Mouse (Mus musculus) 3T3-L1 (cell line): ENCODE measurements around the gene Atxn7l2.
A peak's percentile ranks its signal among the peaks of the same experiment; 100 is the strongest.

Experiments
- DNase-seq: peaks from one replicate; pipeline ENCODE4 v3.0.0-alpha.2; 2015; ENCODE audit warnings: low read depth, low spot score

Atxn7l2 gene

GRCm38 (mm10) chr3:108178756-108179715 lies 31.7 kb downstream of the Atxn7l2 start:
- DNase-seq: no peak

- peak; percentile 21 for DNase-seq
Observed at GRCm38 (mm10) chr3:108174672-108175531, 35.8 kb downstream of the Atxn7l2 start.

GRCm38 (mm10) chr3:108169199-108169598 lies 41.5 kb downstream of the Atxn7l2 start:
- no peak for DNase-seq

- no peak for DNase-seq
Observed at GRCm38 (mm10) chr3:108167499-108167898, 43.2 kb downstream of the Atxn7l2 start.

- peak; percentile 46 for DNase-seq
Observed at GRCm38 (mm10) chr3:108166486-108167211, 44.1 kb downstream of the Atxn7l2 start.

GRCm38 (mm10) chr3:108165532-108166315 lies 45.0 kb downstream of the Atxn7l2 start:
- no peak for DNase-seq

GRCm38 (mm10) chr3:108164807-108165206 lies 45.9 kb downstream of the Atxn7l2 start:
- DNase-seq: peak; percentile 90

GRCm38 (mm10) chr3:108164091-108164490 lies 46.6 kb downstream of the Atxn7l2 start:
- no peak for DNase-seq

GRCm38 (mm10) chr3:108158383-108159037 lies 52.2 kb downstream of the Atxn7l2 start:
- DNase-seq: no peak

GRCm38 (mm10) chr3:108154656-108155055 lies 56.1 kb downstream of the Atxn7l2 start, which contains the start of gene Gpr61:
Gene Gpr61 (minus strand): TSS chr3:108154882.
- DNase-seq: no peak

- no peak for DNase-seq
Observed at GRCm38 (mm10) chr3:108152290-108152689, 58.4 kb downstream of the Atxn7l2 start.
